Mouse (Mus musculus) bone marrow, adult 2 months (tissue): Measurements from ENCODE around the gene 1700030J22Rik. TPM values are rescaled to one million over a fixed set of nuclear protein-coding genes. Genes with fewer than 3 reads are reported as not detected.

Experiments used
- H3K27ac ChIP-seq: fragments of 200-500 bp; 2 replicates; pipeline ENCODE4 v1.5.1; 2012; ENCODE audit warnings: low read depth, mild to moderate bottlenecking, control low read depth, inconsistent platforms, low read length; ENCODE audit not compliant: control insufficient read depth, poor library complexity, insufficient read depth
- H3K4me1 ChIP-seq: fragments of 200-500 bp; 2 replicates; pipeline ENCODE4 v1.6.1; 2011; ENCODE audit warnings: low read length; ENCODE audit not compliant: control insufficient read depth, insufficient read depth
- H3K4me3 ChIP-seq: fragments of 200-500 bp; replicated peaks from 2 replicates; pipeline ENCODE3; 2011; ENCODE audit warnings: mild to moderate bottlenecking, low read depth, low read length, control low read depth; ENCODE audit not compliant: control insufficient read depth
- CTCF ChIP-seq: fragments of 200-500 bp; IDR thresholded peaks from 2 replicates; pipeline ENCODE4 v1.5.1; 2011; ENCODE audit warnings: low read length, control low read depth; ENCODE audit not compliant: control insufficient read depth, insufficient read depth
- POLR2A ChIP-seq: fragments of 200-500 bp; IDR thresholded peaks from 2 replicates; pipeline ENCODE4 v1.6.1; 2011; ENCODE audit warnings: low read depth, mild to moderate bottlenecking, control low read depth, low read length, borderline replicate concordance; ENCODE audit not compliant: control insufficient read depth
- WGBS: fragments of 180-500 bp; shearing (Covaris S2); methylation state at CpG from one replicate; pipeline ENCODE4 v1.1.7; 2018; 5-methylcytosine and 5-hydroxymethylcytosine counted together
- polyA plus RNA-seq: library from polyadenylated mRNA; stranded (reverse); fragments of >200 nt; gene quantifications from 2 replicates; pipeline ENCODE4 v1.2.4, GENCODE M21; 2011; ENCODE audit warnings: low replicate concordance; ENCODE audit not compliant: missing spikeins, insufficient read depth, insufficient read length

The 1700030J22Rik gene
- polyA plus RNA-seq, 1 experiment: 0.85 TPM

- 98% methylated on average over 4 of the region's 4 CpGs for WGBS
- Histone ChIP-seq H3K4me1 (no peaks in the 10 kb centered on the region), H3K4me3 (no peak overlapping the region), H3K27ac (no peak overlapping the region)
- TF ChIP-seq CTCF: no peak
- no peak for TF ChIP-seq POLR2A
Measured at GRCm38 (mm10) chr8:116934976-116935375, 43.8 kb downstream of the 1700030J22Rik start.

- 88% methylated on average over 5 of the region's 5 CpGs for WGBS
- no peak overlapping the region for H3K4me3 ChIP-seq
- H3K4me1 ChIP-seq: no peaks in the 10 kb centered on the region
Measured at GRCm38 (mm10) chr8:116928588-116928987, 50.2 kb downstream of the 1700030J22Rik start.

GRCm38 (mm10) chr8:116927880-116928279 lies 50.9 kb downstream of the 1700030J22Rik start:
- H3K4me3 ChIP-seq: no peak overlapping the region
- H3K27ac ChIP-seq: no peak overlapping the region
- TF ChIP-seq POLR2A: no peak
- peak; percentile 89 for TF ChIP-seq CTCF
- peaks cover 1% of the 10 kb centered on the region; the same call in 1 of the 2 replicates for H3K4me1 ChIP-seq
- 83% methylated on average over 9 of the region's 9 CpGs for WGBS

More at GRCm38 (mm10) chr8:116928588-116928987, 50.2 kb downstream of the 1700030J22Rik start:
- H3K27ac ChIP-seq: no peak overlapping the region
- no peak for TF ChIP-seq CTCF
- no peak for TF ChIP-seq POLR2A

GRCm38 (mm10) chr8:116923526-116923925 lies 55.2 kb downstream of the 1700030J22Rik start:
- TF ChIP-seq POLR2A (no peak), CTCF (no peak)
- no peak overlapping the region for H3K27ac ChIP-seq

GRCm38 (mm10) chr8:116922060-116922757 lies 56.5 kb downstream of the 1700030J22Rik start:
- Histone ChIP-seq H3K27ac (no peak overlapping the region), H3K4me1 (peaks cover 1% of the 10 kb centered on the region; the same call in 1 of the 2 replicates), H3K4me3 (peak overlapping the region; percentile 95)
- TF ChIP-seq POLR2A (no peak), CTCF (no peak)
- WGBS: 33% methylated on average over 17 of the region's 17 CpGs

More at GRCm38 (mm10) chr8:116923526-116923925, 55.2 kb downstream of the 1700030J22Rik start:
- Histone ChIP-seq H3K4me1 (peaks cover 1% of the 10 kb centered on the region; the same call in 1 of the 2 replicates), H3K4me3 (no peak overlapping the region)
- WGBS: 63% methylated on average over 8 of the region's 8 CpGs

- Histone ChIP-seq H3K4me1 (peaks cover 1% of the 10 kb centered on the region; the same call in 1 of the 2 replicates), H3K27ac (peak within 1 kb of the TSS; percentile 91), H3K4me3 (peak within 1 kb of the TSS; percentile 95)
- TF ChIP-seq POLR2A (peak; percentile 97), CTCF (no peak)
- WGBS: under 1% methylated on average over 57 of the region's 57 CpGs
Measured at GRCm38 (mm10) chr8:116921337-116922059, 57.3 kb downstream of the 1700030J22Rik start, which contains the start of the genes Cmc2 and Cenpn. TSS of gene Cmc2 (minus strand) at chr8:116921455. TSS of gene Cenpn (plus strand) at chr8:116921730.

GRCm38 (mm10) chr8:116921005-116921336 lies 57.8 kb downstream of the 1700030J22Rik start:
- no peak for TF ChIP-seq CTCF
- TF ChIP-seq POLR2A: no peak
- Histone ChIP-seq H3K4me1 (peaks cover 1% of the 10 kb centered on the region; the same call in 1 of the 2 replicates), H3K27ac (peak overlapping the region; percentile 91), H3K4me3 (peak overlapping the region; percentile 95)
- 0% methylated on average over 22 of the region's 22 CpGs for WGBS

Other genes starting within 250 kb of the 1700030J22Rik start
- gene Cdyl2, start 246.0 kb downstream of the 1700030J22Rik start, polyA plus RNA-seq: 1.1 and 3.1 TPM in 2 replicates
- 51.2 and 63.1 TPM in 2 replicates for gene Cmc2, start 57.5 kb downstream of the 1700030J22Rik start, polyA plus RNA-seq
- 18.4 and 21.8 TPM in 2 replicates for gene Cenpn, start 57.2 kb downstream of the 1700030J22Rik start, polyA plus RNA-seq
- gene Atmin, start 35.6 kb downstream of the 1700030J22Rik start, polyA plus RNA-seq: 3.8 and 4.9 TPM in 2 replicates
- gene Gcsh, start 14.6 kb upstream of the 1700030J22Rik start, polyA plus RNA-seq: 6.8 and 29.3 TPM in 2 replicates
- not detected in 2 replicates for gene Pkd1l2, start 103.5 kb upstream of the 1700030J22Rik start, polyA plus RNA-seq
- gene Bco1, start 116.9 kb upstream of the 1700030J22Rik start, polyA plus RNA-seq: not detected in 2 replicates
- gene Gan, start 179.2 kb upstream of the 1700030J22Rik start, polyA plus RNA-seq: 2.9 and 3.1 TPM in 2 replicates